Mouse (Mus musculus) embryo, embryonic 11 days (tissue): Measurements from ENCODE around the gene Socs3.
A peak's percentile ranks its signal among the peaks of the same experiment; 100 is the strongest.

Experiments
- DNase-seq: peaks from one replicate; pipeline ENCODE4 v3.0.0-alpha.2; 2015

The Socs3 gene

GRCm38 (mm10) chr11:117969945-117970872 is at the start of gene Socs3:
Socs3 (minus strand) TSS chr11:117970047.
- peak; percentile 95 for DNase-seq

- DNase-seq, result no peak
These were observed 48.5 kb upstream of the Socs3 start for GRCm38 (mm10) chr11:118018328-118018727.

GRCm38 (mm10) chr11:118015381-118016145 is 45.7 kb upstream of the Socs3 start:
- DNase-seq, result no peak

GRCm38 (mm10) chr11:118014391-118014995 is 44.6 kb upstream of the Socs3 start:
- DNase-seq, result no peak

GRCm38 (mm10) chr11:118013339-118013738 is 43.5 kb upstream of the Socs3 start:
- DNase-seq, result no peak

- no peak for DNase-seq
These were observed 42.7 kb upstream of the Socs3 start for GRCm38 (mm10) chr11:118012595-118012994.

- DNase-seq, result no peak
These were observed 40.2 kb upstream of the Socs3 start for GRCm38 (mm10) chr11:118009865-118010571.

GRCm38 (mm10) chr11:118008843-118009242 is 39.0 kb upstream of the Socs3 start:
- DNase-seq, result no peak

- no peak for DNase-seq
These were observed 38.4 kb upstream of the Socs3 start for GRCm38 (mm10) chr11:118008144-118008805.

GRCm38 (mm10) chr11:118007460-118008143 is 37.8 kb upstream of the Socs3 start:
- no peak for DNase-seq

GRCm38 (mm10) chr11:118004217-118004616 is 34.4 kb upstream of the Socs3 start:
- DNase-seq, result no peak

GRCm38 (mm10) chr11:118003718-118004117 is 33.9 kb upstream of the Socs3 start:
- no peak for DNase-seq

GRCm38 (mm10) chr11:118003176-118003575 is 33.3 kb upstream of the Socs3 start:
- no peak for DNase-seq

- no peak for DNase-seq
These were observed 30.8 kb upstream of the Socs3 start for GRCm38 (mm10) chr11:118000565-118001215.

- no peak for DNase-seq
These were observed 30.2 kb upstream of the Socs3 start for GRCm38 (mm10) chr11:118000083-118000482.

- no peak for DNase-seq
These were observed 29.6 kb upstream of the Socs3 start for GRCm38 (mm10) chr11:117999260-117999934.

GRCm38 (mm10) chr11:117998356-117998755 is 28.5 kb upstream of the Socs3 start:
- DNase-seq, result no peak

GRCm38 (mm10) chr11:117997085-117997484 is 27.2 kb upstream of the Socs3 start:
- no peak for DNase-seq

GRCm38 (mm10) chr11:117996066-117996465 is 26.2 kb upstream of the Socs3 start:
- DNase-seq, result no peak

- no peak for DNase-seq
These were observed 25.8 kb upstream of the Socs3 start for GRCm38 (mm10) chr11:117995661-117996060.
